Mouse (Mus musculus) macrophage (primary cell): ENCODE measurements at regions not wholly inside any gene's neighbourhood (a gene's known extent, or its start where the extent isn't known, plus 50 kb on each side); places are given as distances from the start of the nearest gene placed in this dataset.

Experiments used
- H3K27ac ChIP-seq: fragments of 350-480 bp; formaldehyde crosslinking; 2 replicates; pipeline ENCODE4 v1.9.0; 2021
- H3K36me3 ChIP-seq: fragments of 350-480 bp; formaldehyde crosslinking; 2 replicates; pipeline ENCODE4 v1.9.0; 2021; ENCODE audit errors: inconsistent target
- H3K4me3 ChIP-seq: fragments of 350-480 bp; formaldehyde crosslinking; 2 replicates; pipeline ENCODE4 v1.9.0; 2021; ENCODE audit errors: inconsistent target
- H3K79me2 ChIP-seq: fragments of 350-480 bp; formaldehyde crosslinking; 2 replicates; pipeline ENCODE4 v1.9.0; 2021; ENCODE audit errors: inconsistent target
- WGBS: methylation state at CpG from one replicate; pipeline ENCODE4 v1.1.7; 2026; ENCODE audit warnings: inconsistent platforms; ENCODE audit not compliant: missing documents; 5-methylcytosine and 5-hydroxymethylcytosine counted together

GRCm38 (mm10) chr2:124758992-124759391 lies 308.9 kb upstream of the Slc24a5 start:
- Histone ChIP-seq H3K79me2 (no peaks in the 10 kb centered on the region), H3K27ac (no peak overlapping the region), H3K36me3 (no peaks in the 10 kb centered on the region), H3K4me3 (no peak overlapping the region)
- WGBS = 92% methylated on average over 2 of the region's 2 CpGs

- WGBS = 90% methylated on average over 7 of the region's 7 CpGs
- no peak overlapping the region for H3K4me3 ChIP-seq
- H3K79me2 ChIP-seq = no peaks in the 10 kb centered on the region
- no peak overlapping the region for H3K27ac ChIP-seq
- H3K36me3 ChIP-seq = no peaks in the 10 kb centered on the region
These were observed 304.3 kb upstream of the Slc24a5 start for GRCm38 (mm10) chr2:124763650-124764049.

GRCm38 (mm10) chr2:124764186-124764910 lies 303.6 kb upstream of the Slc24a5 start:
- 75% methylated on average over 10 of the region's 10 CpGs for WGBS
- Histone ChIP-seq H3K4me3 (no peak overlapping the region), H3K36me3 (no peaks in the 10 kb centered on the region), H3K79me2 (no peaks in the 10 kb centered on the region), H3K27ac (no peak overlapping the region)

GRCm38 (mm10) chr2:124769267-124769967 lies 298.5 kb upstream of the Slc24a5 start:
- 91% methylated on average over 6 of the region's 6 CpGs for WGBS
- Histone ChIP-seq H3K79me2 (no peaks in the 10 kb centered on the region), H3K4me3 (no peak overlapping the region), H3K36me3 (no peaks in the 10 kb centered on the region), H3K27ac (no peak overlapping the region)

- 95% methylated on average over 2 of the region's 2 CpGs for WGBS
- no peaks in the 10 kb centered on the region for H3K36me3 ChIP-seq
These were observed 297.9 kb upstream of the Slc24a5 start for GRCm38 (mm10) chr2:124770028-124770427.

GRCm38 (mm10) chr2:124772055-124772708 lies 295.7 kb upstream of the Slc24a5 start:
- no peak overlapping the region for H3K27ac ChIP-seq

More at GRCm38 (mm10) chr2:124770028-124770427, 297.9 kb upstream of the Slc24a5 start:
- no peaks in the 10 kb centered on the region for H3K79me2 ChIP-seq
- H3K27ac ChIP-seq = no peak overlapping the region
- no peak overlapping the region for H3K4me3 ChIP-seq

GRCm38 (mm10) chr2:124775737-124776136 lies 292.2 kb upstream of the Slc24a5 start:
- Histone ChIP-seq H3K27ac (no peak overlapping the region), H3K36me3 (no peaks in the 10 kb centered on the region), H3K79me2 (no peaks in the 10 kb centered on the region), H3K4me3 (no peak overlapping the region)
- WGBS = 42% methylated on average over 3 of the region's 3 CpGs

More at GRCm38 (mm10) chr2:124772055-124772708, 295.7 kb upstream of the Slc24a5 start:
- Histone ChIP-seq H3K4me3 (no peak overlapping the region), H3K79me2 (no peaks in the 10 kb centered on the region), H3K36me3 (no peaks in the 10 kb centered on the region)
- WGBS = 83% methylated on average over 11 of the region's 11 CpGs

- no peaks in the 10 kb centered on the region for H3K36me3 ChIP-seq
- H3K27ac ChIP-seq = no peak overlapping the region
- H3K4me3 ChIP-seq = no peak overlapping the region
- H3K79me2 ChIP-seq = no peaks in the 10 kb centered on the region
- 90% methylated on average over 7 of the region's 7 CpGs for WGBS
These were observed 275.3 kb upstream of the Slc24a5 start for GRCm38 (mm10) chr2:124792633-124793036.

GRCm38 (mm10) chr2:124811709-124812108 lies 256.2 kb upstream of the Slc24a5 start:
- WGBS = 74% methylated on average over 8 of the region's 8 CpGs
- Histone ChIP-seq H3K4me3 (no peak overlapping the region), H3K36me3 (no peaks in the 10 kb centered on the region), H3K27ac (no peak overlapping the region), H3K79me2 (no peaks in the 10 kb centered on the region)

GRCm38 (mm10) chr2:124816814-124817213 lies 251.1 kb upstream of the Slc24a5 start:
- Histone ChIP-seq H3K27ac (no peak overlapping the region), H3K4me3 (no peak overlapping the region), H3K79me2 (no peaks in the 10 kb centered on the region), H3K36me3 (no peaks in the 10 kb centered on the region)
- 93% methylated on average over 2 of the region's 2 CpGs for WGBS

- 88% methylated on average over 6 of the region's 6 CpGs for WGBS
- Histone ChIP-seq H3K36me3 (no peaks in the 10 kb centered on the region), H3K4me3 (no peak overlapping the region), H3K79me2 (no peaks in the 10 kb centered on the region), H3K27ac (no peak overlapping the region)
These were observed 248.1 kb upstream of the Slc24a5 start for GRCm38 (mm10) chr2:124819846-124820245.

- 93% methylated on average over 9 of the region's 9 CpGs for WGBS
- H3K4me3 ChIP-seq = no peak overlapping the region
- no peaks in the 10 kb centered on the region for H3K79me2 ChIP-seq
- no peak overlapping the region for H3K27ac ChIP-seq
- H3K36me3 ChIP-seq = no peaks in the 10 kb centered on the region
These were observed 247.1 kb upstream of the Slc24a5 start for GRCm38 (mm10) chr2:124820821-124821220.

- Histone ChIP-seq H3K36me3 (no peaks in the 10 kb centered on the region), H3K79me2 (no peaks in the 10 kb centered on the region), H3K27ac (no peak overlapping the region), H3K4me3 (no peak overlapping the region)
- WGBS = 95% methylated on average over 4 of the region's 4 CpGs
These were observed 246.6 kb upstream of the Slc24a5 start for GRCm38 (mm10) chr2:124821366-124821765.

GRCm38 (mm10) chr2:124848812-124849211 lies 219.1 kb upstream of the Slc24a5 start:
- no peak overlapping the region for H3K4me3 ChIP-seq
- WGBS = 89% methylated on average over 4 of the region's 4 CpGs
- H3K79me2 ChIP-seq = no peaks in the 10 kb centered on the region
- no peaks in the 10 kb centered on the region for H3K36me3 ChIP-seq
- no peak overlapping the region for H3K27ac ChIP-seq

- Histone ChIP-seq H3K79me2 (no peaks in the 10 kb centered on the region), H3K36me3 (no peaks in the 10 kb centered on the region), H3K4me3 (no peak overlapping the region), H3K27ac (no peak overlapping the region)
- WGBS = 0% methylated on average over 3 of the region's 3 CpGs
These were observed 209.4 kb upstream of the Slc24a5 start for GRCm38 (mm10) chr2:124858504-124858903.
